Mouse (Mus musculus): ENCODE measurements around the gene Ovgp1. TPM values are rescaled to one million over a fixed set of nuclear protein-coding genes. Genes with fewer than 3 reads are reported as not detected.

Ovgp1 gene
- total and polyA plus RNA-seq, 3 experiments, result 0.62 to 2.2 TPM; not detected in 1

DNA sequence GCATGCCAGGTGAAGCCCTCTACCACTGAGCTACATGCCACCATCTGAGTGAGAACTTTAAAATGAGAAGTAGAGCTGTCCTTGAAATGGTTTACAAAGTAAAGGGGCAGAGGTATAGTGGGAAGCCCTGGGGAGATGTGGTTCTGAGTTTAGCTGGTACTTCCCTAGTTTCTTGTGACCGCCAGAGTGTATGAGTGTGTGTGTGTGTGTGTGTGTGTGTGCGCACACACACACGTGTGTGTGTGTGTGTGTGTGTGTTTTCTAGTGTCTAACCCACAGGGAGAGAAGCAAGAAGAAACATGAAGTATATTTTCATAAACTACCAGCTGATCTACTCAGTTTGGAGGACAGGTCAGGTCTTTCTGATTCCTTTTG lies 45.3 kb upstream of the Ovgp1 start:
- Histone ChIP-seq H3K36me3 (ENCODE audit: control insufficient read depth in 1 of 2, insufficient read depth in 2 of 2, low read length in 2 of 2) (peaks cover 0 to 20% of the 10 kb centered on the region in 2 experiments; a peak in 3 of 4 replicates), H3K9me3 (replicated peaks; ENCODE audit: insufficient read depth, low read length) (no peaks in the 10 kb centered on the region), H3K79me2 (ENCODE audit: control insufficient read depth, insufficient read depth, low read length, poor library complexity) (peaks cover 5% of the 10 kb centered on the region; the same call in 1 of the 2 replicates), H3K27me3 (ENCODE audit: control insufficient read depth in 1 of 2, insufficient read depth in 2 of 2, low read length in 2 of 2) (no peaks in the 10 kb centered on the region), H3K4me1 (ENCODE audit: control insufficient read depth in 1 of 2, insufficient read depth in 2 of 2, low read length in 2 of 2) (peaks cover 4 to 24% of the 10 kb centered on the region in 2 experiments; a peak in 3 of 4 replicates), H3K27ac (ENCODE audit: control insufficient read depth, low read depth, low read length) (no peak overlapping the region), H3K4me3 (ENCODE audit: control insufficient read depth in 1 of 2, insufficient read depth in 1 of 2, low read depth in 2 of 2, low read length in 2 of 2) (no peak overlapping the region), H3K9ac (ENCODE audit: control insufficient read depth, low read depth, low read length, poor library complexity, severe bottlenecking) (no peak overlapping the region)
- TF ChIP-seq CHD2 (IDR thresholded peaks at IDR 0.05; ENCODE audit: low read length), result no peak
- TF ChIP-seq GATA1 (IDR thresholded peaks at IDR 0.05; ENCODE audit: low read depth, low read length), result no peak
- TF ChIP-seq UBTF (IDR thresholded peaks at IDR 0.05; ENCODE audit: borderline replicate concordance, insufficient read depth, low read depth, low read length), result no peak
- no peak for TF ChIP-seq MYC (IDR thresholded peaks at IDR 0.05; ENCODE audit: low read depth, low read length)
- TF ChIP-seq CHD1 (IDR thresholded peaks at IDR 0.05; ENCODE audit: low read depth, low read length), result no peak
- no peak for TF ChIP-seq GABPA (IDR thresholded peaks at IDR 0.05; ENCODE audit: low read depth, low read length)
- no peak for TF ChIP-seq MAFK (IDR thresholded peaks at IDR 0.05; ENCODE audit: borderline replicate concordance, low read depth, low read length)
- no peak for TF ChIP-seq E2F4 (IDR thresholded peaks at IDR 0.05; ENCODE audit: borderline replicate concordance, low read depth, low read length)
- no peak for DNase-seq (ENCODE audit: low read depth, low spot score)

DNA sequence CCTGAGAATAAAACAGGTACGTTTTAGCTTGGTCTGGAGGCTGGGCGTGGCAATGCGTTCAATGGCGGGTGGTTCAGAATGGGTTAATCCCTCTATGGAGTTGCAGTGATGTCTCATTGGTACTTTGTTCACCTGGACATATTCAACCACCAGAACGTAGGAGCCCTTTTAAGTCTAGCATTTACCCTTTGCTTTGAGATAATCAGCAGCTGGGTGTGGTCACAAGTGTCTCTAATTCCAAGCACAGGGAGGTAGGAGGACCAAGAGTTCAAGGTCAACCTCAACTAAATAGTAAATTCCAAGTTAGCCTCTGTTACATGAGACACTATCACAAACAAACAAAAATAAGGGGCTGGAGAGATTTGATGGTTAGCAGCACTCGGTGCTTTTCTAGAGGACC lies 44.7 kb upstream of the Ovgp1 start:
- no peak for TF ChIP-seq E2F4 (IDR thresholded peaks at IDR 0.05; ENCODE audit: borderline replicate concordance, low read depth, low read length)
- TF ChIP-seq RAD21 (IDR thresholded peaks at IDR 0.05; ENCODE audit: low read depth, low read length), result no peak
- no peak for TF ChIP-seq ZC3H11A (IDR thresholded peaks at IDR 0.05; ENCODE audit: low read depth, low read length)
- TF ChIP-seq ETS1 (IDR thresholded peaks at IDR 0.05; ENCODE audit: low read depth, low read length), result no peak
- TF ChIP-seq HCFC1 (IDR thresholded peaks at IDR 0.05; ENCODE audit: low read depth, low read length), result no peak
- TF ChIP-seq GATA1 (IDR thresholded peaks at IDR 0.05; ENCODE audit: low read depth, low read length), result no peak
- TF ChIP-seq NELFE (IDR thresholded peaks at IDR 0.05; ENCODE audit: low read depth, low read length), result no peak
- TF ChIP-seq MAFK (IDR thresholded peaks at IDR 0.05; ENCODE audit: borderline replicate concordance, low read depth, low read length), result no peak
- TF ChIP-seq CHD1 (IDR thresholded peaks at IDR 0.05; ENCODE audit: low read depth, low read length), result no peak
- no peak for TF ChIP-seq GABPA (IDR thresholded peaks at IDR 0.05; ENCODE audit: low read depth, low read length)
- no peak for TF ChIP-seq EP300 (IDR thresholded peaks at IDR 0.05; ENCODE audit: low read depth in 1 of 2, low read length in 2 of 2)
- no peak for TF ChIP-seq USF2 (IDR thresholded peaks at IDR 0.05; ENCODE audit: borderline replicate concordance in 1 of 2, insufficient read depth in 1 of 2, low read depth in 1 of 2, low read length in 2 of 2)
- TF ChIP-seq RCOR1 (IDR thresholded peaks at IDR 0.05; ENCODE audit: low read depth, low read length), result no peak
- no peak for TF ChIP-seq TCF12 (IDR thresholded peaks at IDR 0.05; ENCODE audit: low read depth, low read length)
- no peak for TF ChIP-seq MYB (IDR thresholded peaks at IDR 0.05; ENCODE audit: low read depth, low read length)
- TF ChIP-seq TAL1 (IDR thresholded peaks at IDR 0.05; ENCODE audit: low read length), result no peak
- no peak for TF ChIP-seq ZNF384 (IDR thresholded peaks at IDR 0.05; ENCODE audit: low read depth, low read length)
- Histone ChIP-seq H3K4me1 (ENCODE audit: control insufficient read depth in 1 of 2, insufficient read depth in 2 of 2, low read length in 2 of 2) (peaks cover 4 to 24% of the 10 kb centered on the region in 2 experiments; a peak in 3 of 4 replicates), H3K9ac (ENCODE audit: control insufficient read depth, low read depth, low read length, poor library complexity, severe bottlenecking) (no peak overlapping the region), H3K36me3 (ENCODE audit: control insufficient read depth in 1 of 2, insufficient read depth in 2 of 2, low read length in 2 of 2) (peaks cover 0 to 20% of the 10 kb centered on the region in 2 experiments; a peak in 3 of 4 replicates), H3K79me2 (ENCODE audit: control insufficient read depth, insufficient read depth, low read length, poor library complexity) (peaks cover 5% of the 10 kb centered on the region; the same call in 1 of the 2 replicates), H3K27me3 (ENCODE audit: control insufficient read depth in 1 of 2, insufficient read depth in 2 of 2, low read length in 2 of 2) (no peaks in the 10 kb centered on the region), H3K9me3 (replicated peaks; ENCODE audit: insufficient read depth, low read length) (no peaks in the 10 kb centered on the region), H3K27ac (ENCODE audit: control insufficient read depth, low read depth, low read length) (no peak overlapping the region), H3K4me3 (ENCODE audit: control insufficient read depth in 1 of 2, insufficient read depth in 1 of 2, low read depth in 2 of 2, low read length in 2 of 2) (no peak overlapping the region)
- DNase-seq (ENCODE audit: low read depth, low spot score), result no peak
